Mouse (Mus musculus) cerebellum, adult (tissue): ENCODE measurements at regions not wholly inside any gene's neighbourhood (a gene's known extent, or its start where the extent isn't known, plus 50 kb on each side); places are given as distances from the start of the nearest gene placed in this dataset.

Experiments used
- ATAC-seq: cut with Nextera tagmentation; 2 replicates; pipeline ENCODE4 v1.9.2; 2017; ENCODE audit warnings: mild to moderate bottlenecking, moderate library complexity, mixed read lengths; ENCODE audit not compliant: insufficient number of reproducible peaks, low FRiP score, low TSS enrichment

DNA sequence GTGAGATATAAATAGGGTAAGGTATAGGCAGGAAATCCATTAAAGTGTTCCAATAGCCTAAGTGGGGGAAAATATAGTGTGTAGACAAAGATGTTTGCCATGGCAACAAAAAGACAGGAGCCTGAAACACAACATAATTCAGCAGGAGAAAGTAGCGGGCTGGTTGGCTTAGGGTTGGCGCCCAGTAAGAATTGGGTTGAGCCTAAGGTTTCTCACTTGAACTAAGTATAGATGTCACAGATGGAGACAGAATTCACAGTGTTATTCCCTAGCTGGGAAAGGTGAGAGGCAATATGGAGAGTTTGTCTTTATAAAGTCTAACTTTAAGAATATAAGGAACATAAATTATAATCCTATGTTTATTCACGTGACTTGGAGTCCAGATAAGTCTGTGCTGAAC, 64.8 kb upstream of the Ogfrl1 start:
- ATAC-seq: no peak

DNA sequence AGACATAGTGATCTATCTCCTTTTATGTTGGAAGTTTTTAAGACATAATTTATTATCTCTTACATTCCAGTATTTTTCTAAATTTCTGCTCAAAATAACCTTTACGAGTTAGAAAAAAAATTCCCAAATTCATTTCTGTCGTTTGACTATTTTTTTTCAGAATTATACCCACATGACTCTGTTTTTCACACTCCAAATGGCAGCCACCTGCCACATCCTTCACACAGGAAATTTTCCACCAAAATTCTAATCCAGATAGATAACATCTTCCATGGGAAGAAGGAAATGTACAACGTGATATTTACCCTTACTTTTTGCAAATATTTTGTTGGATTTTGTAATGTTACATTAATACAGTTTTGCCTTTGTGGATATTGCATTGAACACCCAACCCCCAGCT, 66.5 kb upstream of the Ogfrl1 start:
- ATAC-seq: no peak

GRCm38 (mm10) chr1:23466340-23466739, 68.8 kb upstream of the Ogfrl1 start:
- ATAC-seq: no peak

GRCm38 (mm10) chr1:23467405-23467804, 69.8 kb upstream of the Ogfrl1 start:
- ATAC-seq: no peak

GRCm38 (mm10) chr1:23480776-23481320, 83.3 kb upstream of the Ogfrl1 start:
- no peak for ATAC-seq

- ATAC-seq: no peak
These were observed 87.0 kb upstream of the Ogfrl1 start for GRCm38 (mm10) chr1:23484566-23484965.

GRCm38 (mm10) chr1:23485150-23485775, 87.7 kb upstream of the Ogfrl1 start:
- ATAC-seq: no peak

DNA sequence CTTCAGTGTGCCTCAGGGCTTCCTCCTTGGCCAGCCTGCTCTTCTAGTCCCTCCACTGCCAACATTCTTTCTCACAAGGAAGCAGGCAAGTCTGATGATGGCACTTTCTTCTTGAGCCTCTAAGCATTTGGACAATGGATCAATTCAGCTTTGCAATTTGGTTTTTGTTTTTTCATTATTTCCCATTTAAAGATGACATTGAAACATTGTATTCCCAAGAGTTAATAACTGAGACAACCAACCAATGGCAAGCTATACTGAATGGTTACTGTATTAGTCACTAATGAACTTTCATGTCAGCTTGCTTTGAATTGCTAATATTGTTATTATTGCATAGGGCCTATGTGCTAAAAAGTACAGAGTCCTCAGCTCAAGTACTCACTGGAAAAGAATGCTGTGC, 89.5 kb upstream of the Ogfrl1 start:
- ATAC-seq: no peak

- ATAC-seq: peak; percentile 68
These were observed 93.1 kb upstream of the Ogfrl1 start for GRCm38 (mm10) chr1:23490640-23491039.

DNA sequence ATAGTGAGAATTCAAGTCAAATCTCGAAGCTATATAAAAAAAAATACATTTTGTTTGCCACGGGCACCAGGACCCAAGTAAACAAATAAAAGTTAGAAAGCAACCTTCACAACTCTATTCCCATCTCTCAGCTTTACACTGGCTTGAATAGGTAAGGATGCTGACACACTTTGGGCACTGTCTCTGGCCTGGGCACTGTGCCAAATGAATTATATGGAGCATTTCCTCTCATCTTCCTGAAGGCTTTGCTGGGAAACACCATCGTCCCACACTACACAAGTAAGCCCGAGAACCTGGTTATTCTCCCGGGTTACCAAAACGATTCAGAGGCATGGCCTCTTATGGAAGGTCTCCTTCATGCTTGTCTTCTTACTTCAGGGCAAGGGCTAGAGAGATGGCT, 93.5 kb upstream of the Ogfrl1 start:
- ATAC-seq: peak; percentile 72

GRCm38 (mm10) chr1:23492981-23493380, 95.4 kb upstream of the Ogfrl1 start:
- ATAC-seq: no peak

- ATAC-seq: no peak
These were observed 97.8 kb upstream of the Ogfrl1 start for GRCm38 (mm10) chr1:23495412-23495811.

DNA sequence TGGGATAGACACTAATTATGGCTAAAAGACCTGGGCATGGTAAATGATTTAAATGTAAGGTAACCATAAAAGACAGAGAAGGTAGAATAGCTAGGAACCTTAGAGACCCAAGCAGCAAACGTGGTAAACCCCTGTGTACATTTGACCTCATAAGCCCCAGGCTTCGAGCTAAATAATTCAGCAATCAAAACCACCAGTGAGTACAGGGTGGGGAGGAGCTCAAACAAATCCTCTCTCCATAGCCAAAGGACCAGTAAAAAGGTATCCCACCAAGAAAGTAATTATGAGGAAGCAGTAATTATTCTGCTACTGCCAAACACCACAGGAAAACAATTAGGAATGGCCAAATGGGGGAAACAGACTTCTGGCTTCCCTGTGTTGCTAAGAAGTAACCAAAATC, 122.5 kb upstream of the Ogfrl1 start:
- 0 out of 2 replicates have a peak, but pooled peaks have one; percentile 15 for ATAC-seq

- no peak for ATAC-seq
These were observed 135.1 kb upstream of the Ogfrl1 start for GRCm38 (mm10) chr1:23532659-23533058.

- ATAC-seq: no peak
These were observed 139.0 kb upstream of the Ogfrl1 start for GRCm38 (mm10) chr1:23536621-23537020.

- no peak for ATAC-seq
These were observed 140.8 kb upstream of the Ogfrl1 start for GRCm38 (mm10) chr1:23538419-23538818.

- ATAC-seq: no peak
These were observed 143.0 kb upstream of the Ogfrl1 start for GRCm38 (mm10) chr1:23540594-23540993.

GRCm38 (mm10) chr1:23555794-23556193, 158.2 kb upstream of the Ogfrl1 start:
- ATAC-seq: no peak

GRCm38 (mm10) chr1:23568106-23568505, 170.5 kb upstream of the Ogfrl1 start:
- ATAC-seq: no peak

DNA sequence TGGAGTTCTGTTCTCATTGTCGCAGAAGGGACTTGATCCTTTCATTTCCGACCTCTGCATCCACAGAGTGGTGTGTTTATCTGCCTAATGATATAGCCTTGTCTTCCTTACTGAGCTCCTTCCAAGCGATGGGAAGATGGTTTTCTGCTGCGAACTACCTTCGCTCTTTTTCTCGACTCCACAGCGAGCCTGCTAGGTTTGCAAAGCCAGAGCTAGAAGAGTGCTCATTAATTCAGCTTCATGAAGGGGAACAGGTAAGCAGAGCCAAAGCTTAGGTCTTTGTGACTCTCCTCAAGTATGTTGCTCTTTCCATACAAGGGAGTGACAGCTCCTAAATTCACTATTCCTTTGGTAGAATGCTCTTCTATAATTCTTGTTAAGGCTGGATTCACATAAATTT, 176.9 kb upstream of the Ogfrl1 start:
- ATAC-seq: no peak

DNA sequence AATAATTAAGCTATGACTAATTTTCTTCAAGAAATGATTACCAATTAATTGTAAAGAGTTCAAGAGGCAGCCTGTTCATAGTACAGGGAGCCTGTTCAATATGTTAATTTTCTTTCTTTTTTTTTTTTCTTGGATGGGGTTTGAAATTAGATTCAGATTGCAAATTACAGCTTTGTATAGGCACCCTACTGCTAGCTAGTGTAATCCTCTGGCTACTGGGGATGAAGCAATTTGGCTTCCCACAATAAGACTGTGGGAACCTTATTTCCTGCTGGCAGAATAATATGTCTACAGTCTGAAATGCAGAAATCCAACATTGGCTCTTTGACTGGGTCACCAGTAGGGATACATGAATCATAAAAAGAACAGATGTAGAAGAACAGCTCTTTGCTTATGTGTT, 177.4 kb upstream of the Ogfrl1 start:
- ATAC-seq: no peak

GRCm38 (mm10) chr1:23575515-23575914, 177.9 kb upstream of the Ogfrl1 start:
- no peak for ATAC-seq
